Mouse (Mus musculus) heart, embryonic 12.5 days (tissue): ENCODE measurements around the gene 1700069L16Rik. TPM values are rescaled to one million over a fixed set of nuclear protein-coding genes. Genes with fewer than 3 reads are reported as not detected.

Source experiments
- ATAC-seq: fragments of 200-750 bp; cut with Nextera tagmentation; 2 replicates; pipeline ENCODE4 v1.8.0; 2017; ENCODE audit warnings: moderate TSS enrichment, moderate library complexity; ENCODE audit not compliant: insufficient number of reproducible peaks, low FRiP score
- H3K27ac ChIP-seq: fragments of 300-500 bp; sonication (generic); 2 replicates; pipeline ENCODE4 v1.5.1; 2016; ENCODE audit warnings: mild to moderate bottlenecking, moderate library complexity; ENCODE audit not compliant: poor library complexity, severe bottlenecking
- H3K27me3 ChIP-seq: fragments of 300-500 bp; sonication (generic); replicated peaks from 2 replicates; pipeline ENCODE4 v1.6.1; 2016; ENCODE audit warnings: mild to moderate bottlenecking, moderate library complexity
- H3K36me3 ChIP-seq: fragments of 300-500 bp; sonication (generic); 2 replicates; pipeline ENCODE4 v1.6.1; 2016; ENCODE audit warnings: mild to moderate bottlenecking, moderate library complexity
- H3K4me1 ChIP-seq: fragments of 300-500 bp; sonication (generic); replicated peaks from 2 replicates; pipeline ENCODE4 v1.6.1; 2016; ENCODE audit warnings: mild to moderate bottlenecking
- H3K4me2 ChIP-seq: fragments of 300-500 bp; sonication (generic); 2 replicates; pipeline ENCODE4 v1.6.1; 2016; ENCODE audit warnings: mild to moderate bottlenecking, moderate library complexity
- H3K4me3 ChIP-seq: fragments of 300-500 bp; sonication (generic); 2 replicates; pipeline ENCODE4 v1.5.1; 2016; ENCODE audit warnings: mild to moderate bottlenecking
- H3K9ac ChIP-seq: fragments of 300-500 bp; sonication (generic); 2 replicates; pipeline ENCODE4 v1.6.1; 2016; ENCODE audit warnings: mild to moderate bottlenecking, moderate library complexity
- H3K9me3 ChIP-seq: fragments of 300-500 bp; sonication (generic); replicated peaks from 2 replicates; pipeline ENCODE4 v1.6.1; 2016; ENCODE audit warnings: mild to moderate bottlenecking, moderate library complexity
- WGBS: fragments of 180-500 bp; shearing (Covaris S2); methylation state at CpG from one replicate; pipeline ENCODE4 v1.1.7; 2016; 5-methylcytosine and 5-hydroxymethylcytosine counted together
- polyA plus RNA-seq: library from polyadenylated mRNA; unstranded; fragments of >200 nt; fragmentation: Nextera tagmentation; extraction: Ambion mirVana; gene quantifications from 2 replicates; pipeline ENCODE4 v1.2.1, GENCODE M21; 2016

1700069L16Rik gene
- polyA plus RNA-seq, 1 experiment from 2014 or later: not detected

DNA sequence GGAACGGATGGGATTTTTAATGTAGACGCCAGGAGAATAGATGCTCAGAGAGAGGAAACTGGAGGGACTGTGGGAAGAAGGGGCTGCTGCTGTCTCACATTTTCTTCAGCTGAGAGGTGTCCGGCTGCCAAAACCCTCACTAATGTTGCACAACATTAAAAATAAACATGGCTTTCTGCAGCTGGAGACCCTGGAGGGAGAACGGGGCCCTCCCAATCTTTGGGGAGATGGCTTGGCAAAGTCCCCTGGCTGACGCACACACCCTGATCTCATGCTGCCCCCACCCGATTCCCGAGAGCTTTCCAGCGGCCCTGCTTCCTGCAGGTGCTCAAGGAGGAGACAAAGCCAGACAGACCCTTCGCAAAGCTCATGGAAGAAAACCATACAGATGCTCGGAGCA, 63.7 kb downstream of the 1700069L16Rik start:
- no peak for ATAC-seq
- Histone ChIP-seq H3K4me1 (no peaks in the 10 kb centered on the region), H3K9ac (no peak overlapping the region), H3K4me3 (no peak overlapping the region), H3K9me3 (0 out of 2 replicates have a peak, but pooled peaks cover 3% of the 10 kb centered on the region), H3K4me2 (no peak overlapping the region), H3K27me3 (no peaks in the 10 kb centered on the region), H3K27ac (no peak overlapping the region), H3K36me3 (no peaks in the 10 kb centered on the region)
- WGBS: 68% methylated on average over 10 of the region's 10 CpGs

DNA sequence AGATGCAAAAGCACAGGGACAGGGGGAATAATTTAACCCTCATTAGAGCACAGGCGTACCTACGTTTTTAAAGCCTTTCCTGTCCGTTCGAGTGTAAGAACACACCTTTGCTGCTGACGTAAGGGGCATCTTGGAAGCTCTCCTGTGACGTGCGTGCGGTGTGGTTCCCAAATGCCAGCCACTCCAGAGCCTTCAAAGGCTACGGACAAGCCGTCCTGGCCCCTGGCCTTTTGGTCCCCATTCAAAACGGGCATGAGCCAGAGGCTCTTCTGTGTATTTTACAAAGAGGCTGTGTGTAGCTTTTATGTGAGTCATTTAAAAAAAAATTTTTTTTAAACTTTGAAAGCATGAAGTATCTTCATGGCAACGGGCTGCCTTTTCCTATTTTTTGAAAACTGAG, 69.8 kb downstream of the 1700069L16Rik start:
- Histone ChIP-seq H3K9me3 (no peaks in the 10 kb centered on the region), H3K9ac (no peak overlapping the region), H3K27ac (no peak overlapping the region), H3K36me3 (no peaks in the 10 kb centered on the region), H3K4me2 (no peak overlapping the region), H3K4me1 (peaks cover 17% of the 10 kb centered on the region), H3K27me3 (peaks cover 21% of the 10 kb centered on the region), H3K4me3 (no peak overlapping the region)
- no peak for ATAC-seq
- 81% methylated on average over 12 of the region's 12 CpGs for WGBS

DNA sequence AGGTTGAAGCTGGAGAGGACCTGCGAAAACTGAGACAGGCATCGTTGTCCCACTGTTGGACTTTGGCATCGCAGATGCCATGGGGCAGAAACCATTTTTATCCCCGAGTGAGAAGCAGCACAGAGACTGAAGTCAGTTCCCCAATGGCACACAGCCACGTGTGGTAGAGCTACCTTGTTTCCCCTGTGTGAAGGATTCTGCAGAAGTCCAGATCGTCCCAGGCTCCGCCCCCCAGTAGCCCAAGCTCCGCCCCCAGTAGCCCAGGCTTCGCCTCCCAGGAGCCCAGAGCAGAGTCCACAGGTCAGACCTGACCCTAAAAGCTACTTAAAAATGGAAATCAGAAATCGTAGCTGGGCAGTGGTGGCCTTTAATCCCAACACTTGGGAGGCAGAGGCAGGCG, 70.4 kb downstream of the 1700069L16Rik start:
- Histone ChIP-seq H3K4me2 (no peak overlapping the region), H3K4me1 (peaks cover 19% of the 10 kb centered on the region), H3K4me3 (no peak overlapping the region), H3K36me3 (no peaks in the 10 kb centered on the region), H3K9ac (no peak overlapping the region), H3K27me3 (peaks cover 28% of the 10 kb centered on the region), H3K9me3 (no peaks in the 10 kb centered on the region), H3K27ac (no peak overlapping the region)
- ATAC-seq: no peak
- WGBS: 75% methylated on average over 11 of the region's 11 CpGs

DNA sequence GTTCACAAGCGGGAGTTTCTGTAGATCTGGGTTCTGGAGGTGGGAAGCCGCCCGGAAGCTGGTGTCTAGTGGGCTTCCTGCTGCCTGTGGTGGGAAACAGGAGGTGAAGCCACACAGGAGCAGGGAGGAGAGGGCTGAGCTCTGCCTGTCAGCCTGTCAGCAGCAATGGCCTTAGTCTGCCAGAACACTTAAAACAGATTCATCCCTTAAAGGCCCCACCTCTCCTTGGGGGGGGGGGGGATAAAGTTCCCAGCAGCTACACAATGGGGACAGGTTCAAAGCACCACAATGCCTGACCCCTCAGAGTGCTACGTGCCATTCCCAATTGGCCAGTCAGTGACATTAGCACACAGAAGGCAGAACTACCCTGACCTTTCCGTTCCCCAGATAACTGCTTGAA, 72.4 kb downstream of the 1700069L16Rik start:
- Histone ChIP-seq H3K9ac (no peak overlapping the region), H3K4me3 (no peak overlapping the region), H3K27me3 (peaks cover 37% of the 10 kb centered on the region), H3K27ac (no peak overlapping the region), H3K4me2 (no peak overlapping the region), H3K4me1 (peaks cover 28% of the 10 kb centered on the region), H3K9me3 (no peaks in the 10 kb centered on the region), H3K36me3 (no peaks in the 10 kb centered on the region)
- WGBS: 17% methylated on average over 5 of the region's 5 CpGs
- peak; percentile 13; the same call in 1 of the 2 replicates for ATAC-seq

DNA sequence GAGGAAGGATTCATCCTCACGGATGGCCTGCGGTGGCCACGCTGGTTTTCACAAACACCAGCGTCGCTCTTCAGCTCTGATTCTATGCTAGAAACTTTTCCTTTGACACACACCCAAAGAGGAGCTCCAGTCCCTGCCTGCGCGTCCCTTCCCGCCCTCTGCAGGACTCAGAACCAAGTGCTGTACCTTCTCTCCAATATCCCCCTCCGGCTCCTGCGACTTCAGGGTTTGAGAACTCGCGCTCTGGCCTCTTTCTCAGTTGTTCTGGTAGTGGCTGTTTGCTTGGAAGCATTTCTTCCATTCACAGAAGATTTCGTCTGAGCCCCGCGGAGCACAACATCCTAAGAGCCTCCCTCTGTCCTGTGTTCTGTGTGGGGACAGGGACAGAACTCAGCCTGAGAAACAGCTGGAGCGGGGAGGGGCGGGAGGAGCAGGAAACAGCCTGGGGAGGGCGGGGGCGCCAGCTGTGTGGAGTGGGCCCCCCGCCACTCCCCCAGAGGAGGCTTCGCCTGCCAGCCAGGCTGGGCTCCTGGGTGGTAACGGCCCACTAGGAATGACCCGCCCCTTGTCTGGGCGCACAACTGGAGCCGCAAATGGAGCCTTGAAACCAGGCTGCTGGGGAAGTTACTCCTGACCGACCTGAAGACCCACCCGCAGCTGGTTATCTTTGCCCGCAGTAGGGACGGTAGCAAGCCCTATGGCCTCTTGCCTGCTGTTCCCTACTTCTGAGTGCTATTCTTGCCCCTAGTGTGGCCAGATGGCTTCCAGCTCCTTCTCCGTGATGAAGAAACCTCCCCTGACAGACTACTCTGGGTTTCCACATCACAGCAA, 74.3 kb downstream of the 1700069L16Rik start, which contains the start of gene Cmklr1:
TSS of gene Cmklr1 (minus strand) at position 392 of the 831 bp plus-strand sequence.
- 6% methylated on average over 30 of the region's 30 CpGs for whole genome bisulfite sequencing
- peak within 1 kb of the TSS; percentile 67 for H3K4me2 ChIP-seq
- ATAC-seq: peak; percentile 59
- H3K9me3 ChIP-seq: no peaks in the 10 kb centered on the region
- H3K4me3 ChIP-seq: peak within 1 kb of the TSS; percentile 38
- H3K4me1 ChIP-seq: peaks cover 28% of the 10 kb centered on the region
- peaks cover 46% of the 10 kb centered on the region for H3K27me3 ChIP-seq
- H3K27ac ChIP-seq: no peak within 1 kb of the TSS
- no peaks in the 10 kb centered on the region for H3K36me3 ChIP-seq
- peak within 1 kb of the TSS; percentile 28 for H3K9ac ChIP-seq

DNA sequence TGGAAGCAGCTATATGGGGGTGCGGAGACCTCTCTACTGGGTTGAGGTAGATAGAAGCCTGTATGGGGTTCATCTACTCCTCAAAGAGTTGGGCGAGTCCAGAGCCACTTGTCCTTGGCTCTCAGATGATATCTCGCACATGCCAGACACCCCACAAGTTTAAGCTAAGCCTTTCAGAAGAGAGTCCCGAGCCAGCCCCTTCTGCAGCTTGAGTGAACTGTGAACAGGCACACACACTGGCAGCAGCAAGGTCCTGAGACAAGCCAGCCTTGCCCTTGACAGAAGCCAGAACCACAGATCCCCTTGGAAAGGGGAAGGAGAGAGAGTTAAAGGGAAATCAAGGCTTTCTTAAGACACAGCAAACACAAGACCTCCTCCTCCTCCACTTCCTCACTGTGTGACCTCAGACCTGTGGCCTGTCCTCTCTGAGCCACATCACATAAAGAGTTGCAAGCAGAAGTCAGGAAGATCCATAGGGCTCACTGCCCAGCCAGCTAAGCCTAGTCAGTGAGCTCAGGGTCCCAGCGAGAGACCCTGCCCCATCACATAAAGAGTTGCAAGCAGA, 75.8 kb downstream of the 1700069L16Rik start:
- peak overlapping the region; percentile 1 for H3K4me2 ChIP-seq
- H3K36me3 ChIP-seq: no peaks in the 10 kb centered on the region
- H3K27me3 ChIP-seq: peaks cover 55% of the 10 kb centered on the region
- peaks cover 28% of the 10 kb centered on the region for H3K4me1 ChIP-seq
- H3K27ac ChIP-seq: no peak overlapping the region
- 44% methylated on average over 5 of the region's 5 CpGs for WGBS
- 0 out of 2 replicates have a peak overlapping the region, but pooled peaks have one; percentile 14 for H3K9ac ChIP-seq
- no peak overlapping the region for H3K4me3 ChIP-seq
- no peaks in the 10 kb centered on the region for H3K9me3 ChIP-seq
- no peak for ATAC-seq

DNA sequence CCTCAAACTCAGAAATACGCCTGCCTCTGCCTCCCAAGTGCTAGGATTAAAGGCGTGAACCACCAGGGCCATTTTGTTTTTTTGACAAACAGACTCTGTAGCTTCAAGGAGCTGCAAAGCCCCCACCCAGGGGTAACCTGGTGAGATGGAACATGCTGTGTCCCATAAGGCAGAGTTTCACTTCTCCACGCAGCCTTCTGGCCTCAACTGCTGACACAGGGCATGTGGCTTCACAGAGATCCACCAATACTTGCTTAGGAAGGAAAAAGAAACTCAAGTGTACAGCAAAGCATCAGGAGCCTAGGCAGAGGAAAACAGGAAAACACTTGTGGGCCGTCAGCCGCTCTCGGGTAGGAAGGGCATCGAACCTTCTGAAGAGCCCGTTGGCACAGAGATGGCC, 77.4 kb downstream of the 1700069L16Rik start:
- Histone ChIP-seq H3K27me3 (peaks cover 54% of the 10 kb centered on the region), H3K4me1 (peaks cover 35% of the 10 kb centered on the region), H3K27ac (no peak overlapping the region), H3K4me3 (no peak overlapping the region), H3K36me3 (no peaks in the 10 kb centered on the region), H3K9ac (no peak overlapping the region), H3K9me3 (no peaks in the 10 kb centered on the region), H3K4me2 (no peak overlapping the region)
- 85% methylated on average over 8 of the region's 8 CpGs for WGBS
- ATAC-seq: no peak

DNA sequence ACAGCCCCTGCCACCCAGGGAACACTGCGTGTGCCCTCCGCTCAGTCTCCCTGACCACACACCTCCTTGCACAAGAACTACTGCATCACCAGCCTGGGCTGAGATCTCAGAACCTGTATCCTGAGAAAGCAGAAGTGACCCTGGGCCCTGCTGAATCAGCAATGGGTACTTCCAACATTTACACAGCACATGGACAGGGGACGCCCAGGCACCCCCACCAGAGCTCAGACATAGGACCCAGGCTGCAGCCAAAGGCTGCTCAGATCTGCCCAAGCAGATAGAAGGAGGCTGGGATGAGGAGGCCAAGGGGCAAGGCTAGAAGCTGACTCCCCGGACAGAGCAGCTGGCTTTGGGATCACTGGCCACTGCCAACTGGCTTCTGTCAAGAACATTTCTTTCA, 80.1 kb downstream of the 1700069L16Rik start:
- no peak overlapping the region for H3K27ac ChIP-seq
- ATAC-seq: no peak
- no peak overlapping the region for H3K4me2 ChIP-seq
- 77% methylated on average over 4 of the region's 4 CpGs for WGBS
- no peak overlapping the region for H3K9ac ChIP-seq
- no peaks in the 10 kb centered on the region for H3K36me3 ChIP-seq
- H3K9me3 ChIP-seq: no peaks in the 10 kb centered on the region
- no peak overlapping the region for H3K4me3 ChIP-seq
- peaks cover 59% of the 10 kb centered on the region for H3K27me3 ChIP-seq
- peaks cover 18% of the 10 kb centered on the region for H3K4me1 ChIP-seq

DNA sequence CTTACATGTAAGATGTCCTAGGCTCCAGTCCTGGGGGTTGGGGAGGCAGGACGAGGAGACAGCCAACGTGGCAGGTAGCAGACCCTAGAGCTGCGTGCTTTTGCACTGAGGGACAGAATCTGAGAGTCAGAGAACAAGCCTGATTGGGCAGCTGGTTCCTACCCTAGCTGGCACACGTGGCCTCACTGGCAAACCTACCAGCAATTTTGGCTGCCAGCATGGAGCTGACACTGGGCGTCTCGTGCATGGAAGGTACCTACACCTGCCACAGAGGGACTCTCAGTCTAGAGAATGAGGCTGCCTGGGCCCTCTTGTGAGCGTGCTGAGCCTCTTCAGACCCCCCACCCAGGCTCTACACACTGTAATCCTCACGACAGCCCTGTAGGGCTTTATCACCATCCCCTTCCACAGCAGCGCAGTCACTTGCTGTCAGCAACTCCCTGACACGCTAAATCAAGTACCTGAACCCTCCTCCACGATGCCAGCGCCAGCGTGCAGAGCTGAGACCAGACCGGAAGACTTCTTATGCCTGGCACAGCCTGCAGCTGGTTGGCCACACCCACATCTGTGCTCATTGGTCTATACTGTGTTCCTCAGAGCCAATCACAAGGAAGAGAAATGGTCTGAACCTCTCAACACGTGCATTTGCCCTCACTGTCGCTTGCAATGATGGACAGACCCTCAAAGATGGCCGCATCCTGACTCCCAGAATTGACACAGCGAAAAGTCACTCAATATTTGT, 81.3 kb downstream of the 1700069L16Rik start:
- Histone ChIP-seq H3K36me3 (no peaks in the 10 kb centered on the region), H3K27me3 (peaks cover 68% of the 10 kb centered on the region), H3K9ac (0 out of 2 replicates have a peak overlapping the region, but pooled peaks have one; percentile 11), H3K4me2 (peak overlapping the region; percentile 32), H3K4me1 (peaks cover 12% of the 10 kb centered on the region), H3K4me3 (no peak overlapping the region), H3K27ac (no peak overlapping the region), H3K9me3 (no peaks in the 10 kb centered on the region)
- peak; percentile 77 for ATAC-seq
- WGBS: 31% methylated on average over 18 of the region's 18 CpGs
